Mouse (Mus musculus): ENCODE measurements at regions not wholly inside any gene's neighbourhood (a gene's known extent, or its start where the extent isn't known, plus 50 kb on each side); places are given as distances from the start of the nearest gene placed in this dataset.
A peak's percentile ranks its signal among the peaks of the same experiment; 100 is the strongest.

GRCm38 (mm10) chr2:50921002-50921401 is 227.9 kb downstream of the Rnd3 start:
- no peaks in the 10 kb centered on the region for H3K9me3 ChIP-seq (ENCODE audit: control insufficient read depth, low read length)
- no peaks in the 10 kb centered on the region for H3K27me3 ChIP-seq (replicated peaks; ENCODE audit: control insufficient read depth, insufficient read depth, low read length)
- no peak overlapping the region for H3K9ac ChIP-seq (ENCODE audit: low read depth, low read length)
- peak; percentile 42; the same call in 1 of the 2 replicates for ATAC-seq
- no peak overlapping the region for H3K4me2 ChIP-seq (ENCODE audit: low read depth, low read length)
- no peaks in the 10 kb centered on the region for H3K36me3 ChIP-seq (ENCODE audit: control insufficient read depth, insufficient read depth, low read length)
- H3K27ac ChIP-seq (ENCODE audit: low read length): no peak overlapping the region
- H3K4me3 ChIP-seq (ENCODE audit: low read length): no peak overlapping the region
- H3K4me1 ChIP-seq (ENCODE audit: control insufficient read depth, insufficient read depth, low read length): peaks cover 3% of the 10 kb centered on the region; the same call in 1 of the 2 replicates

GRCm38 (mm10) chr2:50916323-50917221 is 232.3 kb downstream of the Rnd3 start:
- H3K4me2 ChIP-seq (ENCODE audit: low read depth, low read length): no peak overlapping the region
- no peak overlapping the region for H3K4me3 ChIP-seq (ENCODE audit: low read length)
- H3K36me3 ChIP-seq (ENCODE audit: control insufficient read depth, insufficient read depth, low read length): no peaks in the 10 kb centered on the region
- no peaks in the 10 kb centered on the region for H3K9me3 ChIP-seq (ENCODE audit: control insufficient read depth, low read length)
- no peaks in the 10 kb centered on the region for H3K27me3 ChIP-seq (replicated peaks; ENCODE audit: control insufficient read depth, insufficient read depth, low read length)
- H3K9ac ChIP-seq (ENCODE audit: low read depth, low read length): no peak overlapping the region
- peaks cover 3% of the 10 kb centered on the region; the same call in 1 of the 2 replicates for H3K4me1 ChIP-seq (ENCODE audit: control insufficient read depth, insufficient read depth, low read length)
- H3K27ac ChIP-seq (ENCODE audit: low read length): no peak overlapping the region
- WGBS: 61% methylated on average over 18 of the region's 18 CpGs
- no peak for ATAC-seq

GRCm38 (mm10) chr2:50915149-50915548 is 233.8 kb downstream of the Rnd3 start:
- H3K9ac ChIP-seq (ENCODE audit: low read depth, low read length): no peak overlapping the region
- no peak for ATAC-seq
- H3K9me3 ChIP-seq (ENCODE audit: control insufficient read depth, low read length): no peaks in the 10 kb centered on the region
- H3K27ac ChIP-seq (ENCODE audit: low read length): no peak overlapping the region
- peaks cover 3% of the 10 kb centered on the region; the same call in 1 of the 2 replicates for H3K4me1 ChIP-seq (ENCODE audit: control insufficient read depth, insufficient read depth, low read length)
- no peak overlapping the region for H3K4me3 ChIP-seq (ENCODE audit: low read length)
- H3K27me3 ChIP-seq (replicated peaks; ENCODE audit: control insufficient read depth, insufficient read depth, low read length): no peaks in the 10 kb centered on the region
- H3K36me3 ChIP-seq (ENCODE audit: control insufficient read depth, insufficient read depth, low read length): no peaks in the 10 kb centered on the region
- H3K4me2 ChIP-seq (ENCODE audit: low read depth, low read length): no peak overlapping the region
- 94% methylated on average over 2 of the region's 2 CpGs for WGBS

GRCm38 (mm10) chr2:50914176-50914575 is 234.7 kb downstream of the Rnd3 start:
- Histone ChIP-seq H3K9ac (ENCODE audit: low read depth, low read length) (no peak overlapping the region), H3K4me2 (ENCODE audit: low read depth, low read length) (no peak overlapping the region), H3K9me3 (ENCODE audit: control insufficient read depth, low read length) (no peaks in the 10 kb centered on the region), H3K36me3 (ENCODE audit: control insufficient read depth, insufficient read depth, low read length) (no peaks in the 10 kb centered on the region), H3K4me1 (ENCODE audit: control insufficient read depth, insufficient read depth, low read length) (peaks cover 3% of the 10 kb centered on the region; the same call in 1 of the 2 replicates), H3K4me3 (ENCODE audit: low read length) (no peak overlapping the region), H3K27ac (ENCODE audit: low read length) (no peak overlapping the region), H3K27me3 (replicated peaks; ENCODE audit: control insufficient read depth, insufficient read depth, low read length) (no peaks in the 10 kb centered on the region)
- ATAC-seq: no peak

GRCm38 (mm10) chr2:50908762-50909161 is 240.1 kb downstream of the Rnd3 start:
- Histone ChIP-seq H3K4me2 (ENCODE audit: low read depth, low read length) (no peak overlapping the region), H3K4me1 (ENCODE audit: control insufficient read depth, insufficient read depth, low read length) (no peaks in the 10 kb centered on the region), H3K9me3 (ENCODE audit: control insufficient read depth, low read length) (no peaks in the 10 kb centered on the region), H3K27me3 (replicated peaks; ENCODE audit: control insufficient read depth, insufficient read depth, low read length) (no peaks in the 10 kb centered on the region), H3K27ac (ENCODE audit: low read length) (no peak overlapping the region), H3K9ac (ENCODE audit: low read depth, low read length) (no peak overlapping the region), H3K36me3 (ENCODE audit: control insufficient read depth, insufficient read depth, low read length) (no peaks in the 10 kb centered on the region), H3K4me3 (ENCODE audit: low read length) (no peak overlapping the region)
- 68% methylated on average over 3 of the region's 3 CpGs for whole genome bisulfite sequencing
- no peak for ATAC-seq

GRCm38 (mm10) chr2:50902701-50903100 is 246.2 kb downstream of the Rnd3 start:
- H3K4me2 ChIP-seq (ENCODE audit: low read depth, low read length): no peak overlapping the region
- WGBS: 70% methylated on average over 8 of the region's 8 CpGs
- no peaks in the 10 kb centered on the region for H3K27me3 ChIP-seq (replicated peaks; ENCODE audit: control insufficient read depth, insufficient read depth, low read length)
- no peak for ATAC-seq
- H3K36me3 ChIP-seq (ENCODE audit: control insufficient read depth, insufficient read depth, low read length): no peaks in the 10 kb centered on the region
- H3K9ac ChIP-seq (ENCODE audit: low read depth, low read length): no peak overlapping the region
- H3K9me3 ChIP-seq (ENCODE audit: control insufficient read depth, low read length): no peaks in the 10 kb centered on the region
- H3K4me3 ChIP-seq (ENCODE audit: low read length): no peak overlapping the region
- no peak overlapping the region for H3K27ac ChIP-seq (ENCODE audit: low read length)
- H3K4me1 ChIP-seq (ENCODE audit: control insufficient read depth, insufficient read depth, low read length): no peaks in the 10 kb centered on the region; the same call in 1 of the 2 replicates

- Histone ChIP-seq H3K27me3 (replicated peaks; ENCODE audit: control insufficient read depth, insufficient read depth, low read length) (no peaks in the 10 kb centered on the region), H3K4me3 (ENCODE audit: low read length) (no peak overlapping the region), H3K9me3 (ENCODE audit: control insufficient read depth, low read length) (no peaks in the 10 kb centered on the region), H3K9ac (ENCODE audit: low read depth, low read length) (no peak overlapping the region), H3K36me3 (ENCODE audit: control insufficient read depth, insufficient read depth, low read length) (no peaks in the 10 kb centered on the region), H3K4me1 (ENCODE audit: control insufficient read depth, insufficient read depth, low read length) (no peaks in the 10 kb centered on the region; the same call in 1 of the 2 replicates), H3K27ac (ENCODE audit: low read length) (no peak overlapping the region), H3K4me2 (ENCODE audit: low read depth, low read length) (no peak overlapping the region)
- WGBS: 74% methylated on average over 9 of the region's 9 CpGs
- no peak for ATAC-seq
These were observed 246.7 kb downstream of the Rnd3 start for GRCm38 (mm10) chr2:50902220-50902619.

GRCm38 (mm10) chr2:50888992-50889391 is 259.9 kb downstream of the Rnd3 start:
- WGBS: 67% methylated on average over 5 of the region's 5 CpGs
- Histone ChIP-seq H3K4me1 (ENCODE audit: control insufficient read depth, insufficient read depth, low read length) (peaks cover 5% of the 10 kb centered on the region; the same call in 1 of the 2 replicates), H3K9me3 (ENCODE audit: control insufficient read depth, low read length) (no peaks in the 10 kb centered on the region), H3K4me2 (ENCODE audit: low read depth, low read length) (no peak overlapping the region), H3K27me3 (replicated peaks; ENCODE audit: control insufficient read depth, insufficient read depth, low read length) (no peaks in the 10 kb centered on the region), H3K36me3 (ENCODE audit: control insufficient read depth, insufficient read depth, low read length) (no peaks in the 10 kb centered on the region), H3K9ac (ENCODE audit: low read depth, low read length) (no peak overlapping the region), H3K27ac (ENCODE audit: low read length) (no peak overlapping the region), H3K4me3 (ENCODE audit: low read length) (no peak overlapping the region)
- ATAC-seq: no peak

GRCm38 (mm10) chr2:50887954-50888353 is 261.0 kb downstream of the Rnd3 start:
- 72% methylated on average over 4 of the region's 4 CpGs for WGBS

More at GRCm38 (mm10) chr2:50887954-50888353, 261.0 kb downstream of the Rnd3 start:
- Histone ChIP-seq H3K27ac (ENCODE audit: low read length) (no peak overlapping the region), H3K9me3 (ENCODE audit: control insufficient read depth, low read length) (no peaks in the 10 kb centered on the region), H3K4me1 (ENCODE audit: control insufficient read depth, insufficient read depth, low read length) (peaks cover 5% of the 10 kb centered on the region; the same call in 1 of the 2 replicates), H3K27me3 (replicated peaks; ENCODE audit: control insufficient read depth, insufficient read depth, low read length) (no peaks in the 10 kb centered on the region), H3K4me2 (ENCODE audit: low read depth, low read length) (no peak overlapping the region), H3K36me3 (ENCODE audit: control insufficient read depth, insufficient read depth, low read length) (no peaks in the 10 kb centered on the region), H3K9ac (ENCODE audit: low read depth, low read length) (no peak overlapping the region), H3K4me3 (ENCODE audit: low read length) (no peak overlapping the region)
- ATAC-seq: no peak
